Mouse (Mus musculus): ENCODE measurements at regions not wholly inside any gene's neighbourhood (a gene's known extent, or its start where the extent isn't known, plus 50 kb on each side); places are given as distances from the start of the nearest gene placed in this dataset.

DNA sequence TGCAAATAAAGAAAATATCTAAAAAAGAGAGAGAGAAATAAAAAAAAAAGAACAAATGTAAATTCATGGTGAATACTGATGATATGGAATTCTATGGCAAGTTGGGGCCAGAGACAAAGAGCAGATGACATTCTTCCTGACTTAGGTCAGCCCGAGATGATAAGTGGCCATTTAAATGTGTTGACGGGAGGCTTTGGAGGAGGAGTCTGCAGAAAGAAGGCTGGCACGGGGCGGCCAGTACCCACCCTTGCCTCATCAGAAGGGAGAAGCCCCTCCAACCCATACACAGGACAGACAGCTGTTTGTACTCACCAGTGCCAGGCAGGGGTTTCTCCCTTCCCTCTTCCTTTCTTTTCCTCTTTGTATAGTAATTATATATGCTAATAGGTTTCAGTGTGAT, 108.0 kb upstream of the Rcn1 start:
- 67% methylated on average over 4 of the region's 4 CpGs for WGBS
- Histone ChIP-seq H3K36me3 (no peaks in the 10 kb centered on the region), H3K27ac (replicated peaks) (no peak overlapping the region), H3K4me3 (no peak overlapping the region), H3K27me3 (ENCODE audit: low read depth, poor library complexity, severe bottlenecking) (peaks cover 20% of the 10 kb centered on the region), H3K9me3 (replicated peaks) (no peaks in the 10 kb centered on the region), H3K4me1 (0 out of 2 replicates have a peak, but pooled peaks cover 4% of the 10 kb centered on the region)
- no peak for DNase-seq (ENCODE audit: low spot score)

- Histone ChIP-seq H3K27me3 (ENCODE audit: low read depth, poor library complexity, severe bottlenecking) (peaks cover 28% of the 10 kb centered on the region), H3K27ac (replicated peaks) (no peak overlapping the region), H3K36me3 (no peaks in the 10 kb centered on the region), H3K9me3 (replicated peaks) (no peaks in the 10 kb centered on the region), H3K4me1 (peaks cover 5% of the 10 kb centered on the region), H3K4me3 (no peak overlapping the region)
- DNase-seq (ENCODE audit: low spot score): no peak
- 91% methylated on average over 4 of the region's 4 CpGs for WGBS
Observed at GRCm38 (mm10) chr2:105510816-105511215, 111.7 kb upstream of the Rcn1 start.

DNA sequence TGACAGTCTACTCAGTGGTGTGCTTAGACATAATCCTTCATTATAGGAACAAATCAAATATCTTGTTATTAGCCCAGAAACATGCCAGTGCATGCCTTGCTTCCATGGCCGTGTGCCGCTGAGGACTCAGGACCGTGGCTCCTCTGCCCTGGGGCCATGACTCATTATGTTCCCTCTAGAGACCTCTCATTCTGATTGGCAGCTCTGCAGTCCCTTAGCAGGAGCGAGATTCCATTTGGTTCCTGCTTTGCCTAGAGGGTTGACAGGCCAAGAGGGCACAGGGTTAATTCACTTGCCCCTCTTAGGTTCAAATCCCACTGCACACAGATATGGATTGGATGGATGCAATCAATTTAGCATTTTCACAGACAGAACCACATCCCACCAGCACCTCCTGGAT, 112.6 kb upstream of the Rcn1 start:
- H3K4me1 ChIP-seq: peaks cover 14% of the 10 kb centered on the region
- no peak overlapping the region for H3K27ac ChIP-seq (replicated peaks)
- H3K27me3 ChIP-seq (ENCODE audit: low read depth, poor library complexity, severe bottlenecking): peaks cover 28% of the 10 kb centered on the region
- no peak for DNase-seq (ENCODE audit: low spot score)
- H3K9me3 ChIP-seq (replicated peaks): no peaks in the 10 kb centered on the region
- H3K36me3 ChIP-seq: no peaks in the 10 kb centered on the region
- 71% methylated on average over 4 of the region's 4 CpGs for WGBS
- H3K4me3 ChIP-seq: no peak overlapping the region

- no peaks in the 10 kb centered on the region for H3K9me3 ChIP-seq (replicated peaks)
- H3K4me1 ChIP-seq: peaks cover 21% of the 10 kb centered on the region
- no peaks in the 10 kb centered on the region for H3K36me3 ChIP-seq
- no peak overlapping the region for H3K4me3 ChIP-seq
- 81% methylated on average over 1 of the region's 1 CpGs for WGBS
- H3K27me3 ChIP-seq (ENCODE audit: low read depth, poor library complexity, severe bottlenecking): peaks cover 47% of the 10 kb centered on the region
- no peak for DNase-seq (ENCODE audit: low spot score)
- no peak overlapping the region for H3K27ac ChIP-seq (replicated peaks)
Observed at GRCm38 (mm10) chr2:105514226-105514625, 115.1 kb upstream of the Rcn1 start.

DNA sequence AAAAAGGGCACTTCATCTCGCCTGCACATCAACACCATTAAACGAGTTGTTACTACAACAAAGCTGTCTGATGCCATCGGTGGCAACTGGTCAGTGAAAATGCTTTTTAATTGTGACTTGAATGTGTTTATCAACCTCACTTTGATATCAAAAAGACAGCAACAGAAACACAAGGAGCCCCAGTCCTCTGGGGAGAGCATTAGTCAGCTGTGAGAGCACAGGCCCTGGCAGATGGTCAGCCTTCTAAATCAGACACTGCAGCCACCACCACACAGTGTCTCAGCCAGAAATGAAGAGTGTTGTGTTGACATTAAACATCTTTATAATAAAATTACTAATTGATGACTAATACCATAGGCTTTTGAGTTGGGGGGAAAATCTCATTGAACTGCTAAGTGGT, 115.8 kb upstream of the Rcn1 start:
- DNase-seq (ENCODE audit: low spot score): no peak
- no peaks in the 10 kb centered on the region for H3K36me3 ChIP-seq

GRCm38 (mm10) chr2:105515326-105515725, 116.2 kb upstream of the Rcn1 start:
- Histone ChIP-seq H3K36me3 (no peaks in the 10 kb centered on the region), H3K4me3 (no peak overlapping the region), H3K4me1 (peaks cover 21% of the 10 kb centered on the region), H3K9me3 (replicated peaks) (no peaks in the 10 kb centered on the region), H3K27ac (replicated peaks) (no peak overlapping the region), H3K27me3 (ENCODE audit: low read depth, poor library complexity, severe bottlenecking) (peaks cover 50% of the 10 kb centered on the region)
- 97% methylated on average over 3 of the region's 3 CpGs for WGBS
- DNase-seq (ENCODE audit: low spot score): no peak

More for the DNA sequence above, 115.8 kb upstream of the Rcn1 start:
- peaks cover 47% of the 10 kb centered on the region for H3K27me3 ChIP-seq (ENCODE audit: low read depth, poor library complexity, severe bottlenecking)
- no peak overlapping the region for H3K4me3 ChIP-seq
- no peak overlapping the region for H3K27ac ChIP-seq (replicated peaks)
- WGBS: 86% methylated on average over 3 of the region's 3 CpGs
- H3K4me1 ChIP-seq: peaks cover 21% of the 10 kb centered on the region
- H3K9me3 ChIP-seq (replicated peaks): no peaks in the 10 kb centered on the region

DNA sequence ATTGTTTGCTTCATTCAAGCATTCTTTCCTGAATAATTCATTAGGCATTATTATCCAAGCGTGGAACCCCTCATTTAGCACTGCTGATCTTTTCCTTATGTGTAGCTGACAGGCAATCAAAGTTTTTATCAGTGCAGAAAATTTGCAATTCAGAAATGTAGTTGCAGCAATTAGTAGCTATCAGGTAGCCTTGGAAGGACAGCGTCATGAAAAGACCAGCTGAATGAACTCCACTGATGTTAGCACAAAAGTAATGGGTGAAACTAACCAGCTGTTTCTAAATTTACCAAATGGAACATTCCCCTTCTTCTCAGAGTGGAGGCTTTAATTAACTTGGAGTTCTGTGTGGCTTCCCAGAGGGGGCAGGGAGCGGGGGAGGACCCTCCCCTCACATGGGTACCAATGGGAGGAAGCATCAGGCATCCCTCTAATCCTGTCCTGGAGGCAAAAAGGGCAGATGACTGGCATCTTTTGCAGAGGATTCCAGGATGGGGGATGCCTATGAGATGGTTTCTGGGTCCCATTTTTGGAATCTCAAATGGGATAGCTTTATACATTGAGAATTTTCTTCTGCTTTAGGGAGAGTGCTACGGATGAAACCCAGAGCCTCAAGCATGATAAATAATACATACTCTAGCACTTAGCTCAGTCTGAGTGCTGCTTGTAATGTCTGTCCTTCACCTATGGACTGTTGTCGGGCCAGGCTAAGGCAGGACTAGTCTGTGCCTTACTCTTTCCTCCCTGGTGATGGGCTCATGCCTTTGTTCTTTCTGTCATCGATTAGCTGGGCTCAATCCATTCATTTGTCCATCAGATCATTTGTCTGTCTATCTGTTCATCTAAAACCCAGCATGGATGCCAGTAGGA, 117.4 kb upstream of the Rcn1 start:
- Histone ChIP-seq H3K4me1 (peaks cover 26% of the 10 kb centered on the region), H3K36me3 (no peaks in the 10 kb centered on the region), H3K4me3 (no peak overlapping the region), H3K9me3 (replicated peaks) (no peaks in the 10 kb centered on the region), H3K27me3 (ENCODE audit: low read depth, poor library complexity, severe bottlenecking) (peaks cover 54% of the 10 kb centered on the region), H3K27ac (replicated peaks) (peak overlapping the region; percentile 3; the same call in 1 of the 2 replicates)
- peak; percentile 30 for DNase-seq (ENCODE audit: low spot score)
- 56% methylated on average over 6 of the region's 6 CpGs for WGBS

GRCm38 (mm10) chr2:105521841-105522240, 122.7 kb upstream of the Rcn1 start:
- Histone ChIP-seq H3K4me1 (peaks cover 53% of the 10 kb centered on the region), H3K27me3 (ENCODE audit: low read depth, poor library complexity, severe bottlenecking) (peaks cover 100% of the 10 kb centered on the region), H3K4me3 (no peak overlapping the region), H3K27ac (replicated peaks) (0 out of 2 replicates have a peak overlapping the region, but pooled peaks have one; percentile 28), H3K9me3 (replicated peaks) (no peaks in the 10 kb centered on the region), H3K36me3 (no peaks in the 10 kb centered on the region)
- DNase-seq (ENCODE audit: low spot score): peak; percentile 50
- WGBS: 3% methylated on average over 4 of the region's 4 CpGs

GRCm38 (mm10) chr2:105523297-105523802, 124.2 kb upstream of the Rcn1 start:
- Histone ChIP-seq H3K27me3 (ENCODE audit: low read depth, poor library complexity, severe bottlenecking) (peaks cover 98% of the 10 kb centered on the region), H3K4me1 (peaks cover 47% of the 10 kb centered on the region), H3K36me3 (no peaks in the 10 kb centered on the region)

GRCm38 (mm10) chr2:105525111-105525610, 126.0 kb upstream of the Rcn1 start:
- no peak overlapping the region for H3K4me3 ChIP-seq
- H3K27ac ChIP-seq (replicated peaks): no peak overlapping the region
- DNase-seq (ENCODE audit: low spot score): no peak
- 76% methylated on average over 7 of the region's 7 CpGs for WGBS
- no peaks in the 10 kb centered on the region for H3K9me3 ChIP-seq (replicated peaks)
- peaks cover 80% of the 10 kb centered on the region for H3K27me3 ChIP-seq (ENCODE audit: low read depth, poor library complexity, severe bottlenecking)
- peaks cover 47% of the 10 kb centered on the region for H3K4me1 ChIP-seq
- H3K36me3 ChIP-seq: no peaks in the 10 kb centered on the region

More at GRCm38 (mm10) chr2:105523297-105523802, 124.2 kb upstream of the Rcn1 start:
- WGBS: 3% methylated on average over 5 of the region's 5 CpGs
- Histone ChIP-seq H3K9me3 (replicated peaks) (no peaks in the 10 kb centered on the region), H3K27ac (replicated peaks) (peak overlapping the region; percentile 25; the same call in 1 of the 2 replicates), H3K4me3 (no peak overlapping the region)
- peak; percentile 73 for DNase-seq (ENCODE audit: low spot score)

DNA sequence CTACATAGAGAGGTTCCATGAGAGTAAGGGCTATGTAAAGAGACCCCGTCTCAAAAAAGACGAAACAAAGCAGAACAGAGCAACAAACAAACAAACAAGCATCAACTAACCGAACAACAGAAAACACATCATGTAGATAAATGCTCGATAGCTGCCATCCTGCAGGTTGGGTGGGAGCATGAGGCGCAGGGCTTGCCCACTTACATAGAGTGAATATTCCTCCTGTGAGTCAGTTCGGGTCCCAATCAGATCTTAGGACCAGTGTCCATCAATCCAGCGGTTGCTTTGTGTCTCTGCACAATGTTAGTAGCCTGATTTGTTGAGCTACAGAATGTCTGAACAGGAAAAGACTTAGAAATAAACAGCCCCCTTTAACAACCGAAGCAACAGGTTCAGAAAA, 129.4 kb upstream of the Rcn1 start:
- peaks cover 23% of the 10 kb centered on the region for H3K4me1 ChIP-seq
- no peaks in the 10 kb centered on the region for H3K36me3 ChIP-seq
- no peak overlapping the region for H3K4me3 ChIP-seq
- DNase-seq (ENCODE audit: low spot score): no peak
- H3K27me3 ChIP-seq (ENCODE audit: low read depth, poor library complexity, severe bottlenecking): peaks cover 46% of the 10 kb centered on the region
- no peak overlapping the region for H3K27ac ChIP-seq (replicated peaks)
- no peaks in the 10 kb centered on the region for H3K9me3 ChIP-seq (replicated peaks)
- WGBS: 92% methylated on average over 8 of the region's 8 CpGs

DNA sequence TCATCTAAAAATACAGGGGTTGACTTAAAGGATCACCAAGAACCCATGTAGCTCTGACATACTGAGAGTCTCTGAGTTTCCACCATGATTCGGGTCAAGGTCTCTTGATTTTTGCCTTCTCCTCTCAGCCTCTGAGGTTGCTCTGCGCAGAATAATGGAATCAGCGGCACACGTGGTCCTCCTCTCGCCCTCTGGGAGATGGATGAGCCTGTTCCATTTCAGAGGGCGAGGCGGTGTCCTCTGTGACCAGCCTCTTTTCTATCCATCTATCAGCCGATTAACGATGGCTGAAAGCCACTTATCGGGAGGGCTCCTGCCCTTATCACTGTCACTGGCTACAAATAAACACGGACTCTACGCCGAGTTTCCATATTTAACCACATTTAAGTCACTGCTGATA, 124.6 kb upstream of the Pax6 start:
- Histone ChIP-seq H3K4me1 (no peaks in the 10 kb centered on the region), H3K27ac (replicated peaks) (no peak overlapping the region), H3K36me3 (no peaks in the 10 kb centered on the region), H3K27me3 (ENCODE audit: low read depth, poor library complexity, severe bottlenecking) (no peaks in the 10 kb centered on the region), H3K4me3 (no peak overlapping the region), H3K9me3 (replicated peaks) (no peaks in the 10 kb centered on the region)
- 89% methylated on average over 13 of the region's 13 CpGs for WGBS
- no peak for DNase-seq (ENCODE audit: low spot score)

DNA sequence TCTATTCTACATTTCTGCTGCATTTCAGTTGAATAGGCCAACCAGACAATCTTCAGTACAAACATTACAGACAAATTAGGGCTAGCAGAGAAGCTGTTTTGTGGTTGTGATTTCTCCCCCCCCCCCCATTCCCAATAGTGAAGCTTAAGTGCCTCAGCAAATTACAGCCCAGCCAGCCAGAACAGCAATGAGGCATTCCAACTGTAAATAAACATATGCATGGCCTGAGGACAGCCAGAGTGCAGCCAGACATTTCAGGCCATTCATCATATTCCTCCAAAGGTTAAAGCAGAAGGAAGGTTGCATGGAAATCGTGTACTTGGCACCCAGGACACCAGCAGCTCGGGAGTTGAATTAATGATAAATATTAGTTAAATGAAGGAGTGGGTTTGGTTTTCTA, 116.6 kb upstream of the Pax6 start:
- 78% methylated on average over 2 of the region's 2 CpGs for WGBS
- Histone ChIP-seq H3K27me3 (ENCODE audit: low read depth, poor library complexity, severe bottlenecking) (no peaks in the 10 kb centered on the region), H3K9me3 (replicated peaks) (no peaks in the 10 kb centered on the region), H3K4me3 (no peak overlapping the region), H3K4me1 (no peaks in the 10 kb centered on the region), H3K36me3 (no peaks in the 10 kb centered on the region), H3K27ac (replicated peaks) (no peak overlapping the region)
- DNase-seq (ENCODE audit: low spot score): no peak

Data from midbrain, embryonic 10.5 days (tissue).